Mouse (Mus musculus): ENCODE measurements at regions not wholly inside any gene's neighbourhood (a gene's known extent, or its start where the extent isn't known, plus 50 kb on each side); places are given as distances from the start of the nearest gene placed in this dataset.

DNA sequence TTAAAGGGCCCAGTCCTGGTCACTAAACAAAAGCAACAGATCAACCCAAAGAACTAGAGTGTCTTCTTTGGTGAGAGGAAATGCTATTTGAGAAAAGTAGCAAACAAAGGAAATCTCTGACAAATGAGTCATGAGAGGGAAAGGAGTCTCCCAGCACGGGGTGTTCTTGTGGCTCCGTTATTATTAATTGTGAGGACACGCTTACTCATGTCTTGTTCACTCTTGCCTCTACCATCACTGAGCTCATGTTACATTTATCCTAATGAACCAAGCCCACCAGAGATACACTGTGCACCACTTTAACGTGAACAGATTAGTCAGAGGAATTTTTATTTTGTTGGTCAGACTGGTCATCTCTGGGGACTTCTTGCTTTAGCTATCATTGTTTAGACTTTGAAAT is 391.3 kb downstream of the Atp6ap1l start:
- TF ChIP-seq CTCF (IDR thresholded peaks at IDR 0.05; ENCODE audit: low read depth) (no peak), EP300 (IDR thresholded peaks at IDR 0.05; ENCODE audit: low read depth) (no peak)

Data from liver, embryonic 14.5 days (tissue).